ENCODE assay signal across 16 mouse cellular contexts in genomic region chr6:34899127-34899526, GRCm38 (mm10). TPM values are rescaled to one million over a fixed set of nuclear protein-coding genes. Genes with fewer than 3 reads are reported as not detected.
DNase-seq lines count a peak whose midpoint lies in the region; ATAC-seq lines count a peak whose summit lies in the region.
"Had no signal": no experiment of that assay in that cellular context is flagged by ENCODE, and none has a peak within 500 bp of the region (broad histone marks: within the 10 kb centered on the region; RNA-seq: fewer than 3 reads in every experiment).

No protein-coding gene starts in this region.

- WGBS in heart, embryonic 16.5 days, result 44% methylated on average over 2 of the region's 2 CpGs
- WGBS in liver, embryonic 12.5 days (ENCODE audit: insufficient replicate concordance), result 72% methylated on average over 2 of the region's 2 CpGs

- peak overlapping the region; percentile 62 for H3K27ac ChIP-seq in heart, embryonic 16.5 days (ENCODE audit: low read length)
- no peak overlapping the region for H3K27ac ChIP-seq in liver, embryonic 12.5 days
- H3K27ac ChIP-seq: hindbrain, embryonic 13.5 days; midbrain, embryonic 12.5 days; stomach, postnatal 0 days had no signal

- peak; percentile 52; the same call in 1 of the 2 replicates for ATAC-seq in heart, embryonic 16.5 days (replicated peaks; ENCODE audit: extremely low read depth, insufficient read depth, low FRiP score)
- ATAC-seq in common myeloid progenitor, adult 5-6 weeks (replicated peaks; ENCODE audit: low read depth, poor library complexity, severe bottlenecking), result peak; percentile 78
- ATAC-seq in liver, embryonic 12.5 days, result peak; percentile 44; the same call in 1 of the 2 replicates
- ATAC-seq: forebrain, embryonic 16.5 days had no signal

- H3K9me3 ChIP-seq in heart, embryonic 16.5 days (replicated peaks; ENCODE audit: control insufficient read depth, low read length), result no peaks in the 10 kb centered on the region
- no peaks in the 10 kb centered on the region for H3K9me3 ChIP-seq in liver, embryonic 12.5 days (replicated peaks)
- H3K9me3 ChIP-seq: hindbrain, embryonic 13.5 days; midbrain, embryonic 12.5 days had no signal

- peak overlapping the region; percentile 8; the same call in 1 of the 2 replicates for H3K4me2 ChIP-seq in heart, embryonic 16.5 days (ENCODE audit: low read depth, low read length)
- no peak overlapping the region for H3K4me2 ChIP-seq in liver, embryonic 12.5 days
- H3K4me2 ChIP-seq: hindbrain, embryonic 13.5 days; midbrain, embryonic 12.5 days had no signal

- no peak overlapping the region for H3K9ac ChIP-seq in heart, embryonic 16.5 days (ENCODE audit: low read length)
- no peak overlapping the region for H3K9ac ChIP-seq in liver, embryonic 12.5 days
- H3K9ac ChIP-seq: hindbrain, embryonic 13.5 days; midbrain, embryonic 12.5 days had no signal

- H3K27me3 ChIP-seq in heart, embryonic 16.5 days (ENCODE audit: control insufficient read depth, insufficient read depth, low read length), result no peaks in the 10 kb centered on the region
- H3K27me3 ChIP-seq in liver, embryonic 12.5 days (replicated peaks), result no peaks in the 10 kb centered on the region
- H3K27me3 ChIP-seq: hindbrain, embryonic 13.5 days; midbrain, embryonic 12.5 days had no signal

- H3K36me3 ChIP-seq in heart, embryonic 16.5 days (ENCODE audit: control insufficient read depth, insufficient read depth), result peaks cover 41% of the 10 kb centered on the region
- H3K36me3 ChIP-seq in liver, embryonic 12.5 days, result peaks cover 98% of the 10 kb centered on the region

- peaks cover 40% of the 10 kb centered on the region for H3K4me1 ChIP-seq in heart, embryonic 16.5 days (ENCODE audit: control insufficient read depth, insufficient read depth, low read length)
- peaks cover 32% of the 10 kb centered on the region for H3K4me1 ChIP-seq in liver, embryonic 12.5 days
- H3K4me1 ChIP-seq: hindbrain, embryonic 13.5 days had no signal

- no peak overlapping the region for H3K4me3 ChIP-seq in heart, embryonic 16.5 days (ENCODE audit: low read length)
- H3K4me3 ChIP-seq in liver, embryonic 12.5 days, result no peak overlapping the region
- H3K4me3 ChIP-seq: hindbrain, embryonic 13.5 days; midbrain, embryonic 12.5 days had no signal

- DNase-seq in heart, adult 8-10 months (ENCODE audit: low spot score), result no peak
- DNase-seq in MN1 (ENCODE audit: low spot score), result peak; percentile 62
- DNase-seq in urinary bladder, postnatal 10 days (ENCODE audit: low spot score), result no peak
- DNase-seq in gastrocnemius, adult 18-20 months (ENCODE audit: low spot score), result no peak
- DNase-seq: cerebellum, adult 2 months; gastrocnemius, postnatal 25 days; lung, postnatal 10 days had no signal

RNA-seq across cellular contexts. Expression of gene Wdr91, which starts 11.5 kb away (rescaled TPM):
- polyA plus RNA-seq in heart, embryonic 16.5 days (2015; fragmentation: Nextera tagmentation; extraction: Ambion mirVana), result 8.3 and 9.5 TPM in 2 replicates
- 10 to 100 TPM; 11.6 to 15.9 (median 13.3) TPM for total RNA-seq in heart, adult 8-10 months (2022)
- total RNA-seq in common myeloid progenitor, adult 5-6 weeks (2017), result 14.9 and 25.1 TPM in 2 replicates
- 14.2 and 18.6 TPM in 2 replicates for polyA plus RNA-seq in liver, embryonic 12.5 days (2016; fragmentation: Nextera tagmentation; extraction: Ambion mirVana)
- 1 to 10 TPM; 4.7 to 6.4 TPM for total RNA-seq in gastrocnemius, adult 18-20 months (2021)

RNA-seq across cellular contexts. Expression of gene Stra8, which starts 20.8 kb away (rescaled TPM):
- polyA plus RNA-seq in heart, embryonic 16.5 days (2015; fragmentation: Nextera tagmentation; extraction: Ambion mirVana), result 0.30 TPM in 1 of 2 replicates, not detected in the other
- not detected for total RNA-seq in heart, adult 8-10 months (2022)
- total RNA-seq in common myeloid progenitor, adult 5-6 weeks (2017), result not detected in 2 replicates
- not detected in 2 replicates for polyA plus RNA-seq in liver, embryonic 12.5 days (2016; fragmentation: Nextera tagmentation; extraction: Ambion mirVana)
- not detected for total RNA-seq in gastrocnemius, adult 18-20 months (2021)
- total RNA-seq: gastrocnemius, postnatal 25 days; left cerebral cortex, postnatal 36 days had no signal
- polyA plus RNA-seq: brain, embryonic 14.5 days; cerebellum, adult 2 months; forebrain, embryonic 16.5 days; hindbrain, embryonic 13.5 days; midbrain, embryonic 12.5 days had no signal

RNA-seq across cellular contexts. Expression of gene Cyren, which starts 21.3 kb away (rescaled TPM):
- polyA plus RNA-seq in heart, embryonic 16.5 days (2015; fragmentation: Nextera tagmentation; extraction: Ambion mirVana), result 9.0 and 9.7 TPM in 2 replicates
- 1 to 10 TPM; 3.7 to 4.2 (median 3.8) TPM for total RNA-seq in heart, adult 8-10 months (2022)
- 5.4 and 5.9 TPM in 2 replicates for total RNA-seq in common myeloid progenitor, adult 5-6 weeks (2017)
- polyA plus RNA-seq in liver, embryonic 12.5 days (2016; fragmentation: Nextera tagmentation; extraction: Ambion mirVana), result 16.0 and 16.5 TPM in 2 replicates
- 1 to 10 TPM; 2.8 to 3.7 TPM for total RNA-seq in gastrocnemius, adult 18-20 months (2021)

RNA-seq across cellular contexts. Expression of gene Tmem140, which starts 36.2 kb away (rescaled TPM):
- polyA plus RNA-seq in heart, embryonic 16.5 days (2015; fragmentation: Nextera tagmentation; extraction: Ambion mirVana), result 2.5 TPM in 2 replicates
- 10 to 100 TPM; 17.8 to 27.1 (median 24.5) TPM for total RNA-seq in heart, adult 8-10 months (2022)
- 2.2 and 4.6 TPM in 2 replicates for total RNA-seq in common myeloid progenitor, adult 5-6 weeks (2017)
- polyA plus RNA-seq in liver, embryonic 12.5 days (2016; fragmentation: Nextera tagmentation; extraction: Ambion mirVana), result 2.6 and 3.7 TPM in 2 replicates
- total RNA-seq in gastrocnemius, adult 18-20 months (2021), result 10 to 100 TPM; 30.5 to 42.8 TPM
